Mouse (Mus musculus) thymus, adult 18-20 months (tissue): ENCODE measurements around the gene Trpt1.

Experiments
- DNase-seq, 2 experiments: peaks; one replicate each; pipeline ENCODE4 v3.0.0; 2022; ENCODE audit warnings: mixed read lengths in 2 of 2

The Trpt1 gene

GRCm38 (mm10) chr19:6996006-6996405 lies at the start of gene Trpt1, which contains the start of gene Nudt22:
Trpt1 (plus strand) TSS chr19:6996131.
Nudt22 (minus strand) TSS chr19:6996117.
- peak; percentile 56 to 74 for DNase-seq

DNA sequence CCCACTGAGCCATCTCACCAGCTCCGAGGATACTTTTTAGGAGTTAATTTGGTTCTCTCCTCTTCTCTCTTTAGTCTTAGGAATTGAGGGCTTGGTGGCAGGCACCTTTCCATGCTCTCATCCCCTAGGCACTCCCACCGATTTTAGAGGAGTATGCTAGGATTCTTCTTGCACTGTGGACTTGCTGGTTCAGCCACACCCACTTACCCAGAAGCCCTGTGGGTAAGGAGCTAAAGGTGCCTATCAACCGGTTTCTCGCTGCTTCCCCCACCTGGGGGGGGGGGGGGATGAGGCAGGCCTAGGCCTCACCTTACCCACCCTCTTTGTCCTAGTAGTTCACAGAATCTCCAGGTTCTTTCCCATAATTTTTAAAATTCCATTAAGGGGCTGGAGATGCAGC lies 48.2 kb upstream of the Trpt1 start:
- DNase-seq: no peak

GRCm38 (mm10) chr19:6948186-6948585 lies 47.7 kb upstream of the Trpt1 start:
- DNase-seq: no peak

DNA sequence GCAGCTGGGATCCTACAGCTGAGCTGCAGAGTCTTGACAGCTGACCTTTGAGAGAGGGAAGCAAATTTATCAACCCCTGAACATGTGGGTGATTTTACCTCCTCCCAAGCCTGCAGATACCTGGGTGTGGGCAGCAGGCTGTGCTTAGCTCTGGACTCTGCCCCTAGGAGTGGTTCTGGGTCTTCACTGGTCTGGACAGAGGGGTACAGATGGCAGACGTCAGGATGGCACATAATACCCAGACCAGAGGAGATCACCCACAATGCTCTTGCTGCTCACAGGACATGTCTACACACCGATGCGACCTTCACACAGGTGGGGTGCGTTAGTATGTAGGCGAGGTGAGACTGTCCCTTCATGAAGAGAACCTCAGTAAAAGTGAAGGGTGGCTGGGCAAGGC lies 46.4 kb upstream of the Trpt1 start:
- peak in 1 of 2 experiments; percentile 5 for DNase-seq

DNA sequence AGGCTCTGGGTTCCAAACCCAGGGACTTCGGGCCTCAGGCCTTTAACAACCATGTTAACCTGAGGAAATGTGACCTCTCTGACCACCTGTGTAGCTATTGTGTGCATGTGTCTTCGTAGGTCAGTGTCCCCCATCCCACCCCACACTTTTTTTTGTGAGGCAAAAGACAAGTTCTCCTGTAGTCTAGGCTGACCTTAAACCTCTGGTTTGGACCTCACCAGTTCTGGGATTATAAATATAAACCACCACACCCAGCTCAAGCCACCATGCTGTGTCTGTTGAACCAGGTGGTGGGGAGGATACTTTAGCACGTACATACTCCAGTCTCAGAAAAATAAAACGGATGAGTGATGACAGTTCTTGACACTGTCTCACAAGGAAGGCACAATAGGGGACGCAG lies 46.0 kb upstream of the Trpt1 start:
- DNase-seq: no peak

GRCm38 (mm10) chr19:6950613-6951153 lies 45.2 kb upstream of the Trpt1 start:
- DNase-seq: peak; percentile 36 to 48

DNA sequence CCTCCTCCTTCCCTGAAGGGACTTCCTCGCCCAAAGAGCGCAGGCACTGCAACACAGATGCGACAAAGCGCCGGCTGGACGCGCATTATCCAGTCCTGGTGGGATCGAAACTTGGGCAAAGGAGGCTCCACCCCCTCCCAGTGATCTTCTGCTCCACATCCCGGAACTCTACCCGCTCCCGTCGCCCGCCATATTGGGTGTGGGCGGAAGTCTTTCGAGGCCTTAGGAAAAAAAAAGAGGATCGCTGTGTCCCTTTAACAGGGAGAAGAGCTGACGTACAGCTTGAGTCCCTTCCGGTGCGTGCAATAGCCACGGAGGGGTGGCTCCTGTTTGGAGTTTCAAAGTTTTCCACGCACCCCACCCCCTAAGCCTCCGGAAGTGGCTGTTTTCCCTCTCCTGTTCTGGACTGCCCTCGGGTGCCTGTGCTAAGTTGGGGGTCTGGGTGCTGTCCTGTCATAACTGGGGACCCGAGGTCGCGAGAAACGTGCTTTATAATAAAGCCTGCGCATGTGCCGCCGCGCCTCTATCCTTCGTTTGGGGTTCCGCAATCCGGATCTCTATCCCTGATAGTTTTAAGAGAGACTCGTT lies 44.5 kb upstream of the Trpt1 start:
- peak; percentile 73 to 82 for DNase-seq

DNA sequence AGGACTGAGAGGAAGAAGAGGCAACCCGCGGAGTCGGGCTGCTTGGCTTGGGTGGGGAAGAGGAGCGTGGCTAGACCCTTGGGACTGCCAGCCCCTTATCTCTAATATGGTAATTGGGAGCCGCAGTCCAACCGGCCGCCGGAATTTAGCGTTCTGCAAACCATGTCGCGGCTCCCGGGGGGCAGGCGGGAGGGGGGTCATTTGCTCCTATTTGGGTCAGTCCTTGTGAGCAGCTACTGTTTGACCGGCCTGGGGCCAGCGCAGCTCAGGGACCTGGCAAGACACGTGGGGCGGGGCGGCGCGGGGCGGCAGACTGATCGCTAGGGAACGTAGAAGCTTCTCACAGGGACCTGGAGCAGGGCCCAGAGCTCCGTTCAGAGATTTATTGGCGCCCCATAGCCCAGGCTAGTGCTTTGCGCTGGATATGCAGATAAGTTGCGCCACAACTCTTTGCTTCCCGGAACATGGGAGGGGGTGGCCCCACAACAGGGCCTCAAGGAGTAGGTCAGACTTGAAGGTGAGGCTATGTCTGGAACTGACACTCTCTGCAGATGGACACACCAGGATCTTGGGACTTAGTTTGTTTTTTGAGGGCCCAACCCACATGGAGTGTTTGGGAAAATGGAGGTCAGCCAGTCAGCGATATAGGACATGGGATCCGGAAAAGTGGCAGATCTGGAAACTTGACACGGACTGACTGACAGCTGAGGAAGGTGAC lies 43.8 kb upstream of the Trpt1 start:
- peak; percentile 48 to 54 for DNase-seq

- DNase-seq: peak in 1 of 2 experiments; percentile 47
Observed at GRCm38 (mm10) chr19:6952712-6953037, 43.3 kb upstream of the Trpt1 start.

- DNase-seq: peak in 1 of 2 experiments; percentile 34
Observed at GRCm38 (mm10) chr19:6954046-6954445, 41.9 kb upstream of the Trpt1 start.

DNA sequence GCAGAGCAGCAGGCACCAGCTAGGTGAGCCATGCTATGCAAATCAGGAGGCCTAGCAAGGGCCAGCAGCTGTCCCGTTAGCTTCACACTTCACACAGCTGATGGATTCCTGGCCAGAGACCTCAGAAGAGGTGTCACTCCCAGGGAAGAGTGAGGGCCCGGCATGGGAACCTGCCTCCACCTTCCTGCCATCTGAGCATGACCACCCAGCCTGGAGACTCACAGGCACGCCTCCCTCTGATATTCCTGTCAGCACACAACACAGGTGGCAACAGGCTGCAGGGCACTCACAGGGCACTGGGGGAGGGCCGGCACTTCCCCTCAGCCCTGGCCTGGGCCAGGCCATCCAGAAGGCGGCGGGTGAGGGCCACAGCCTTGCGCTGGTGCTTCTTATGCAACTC lies 40.5 kb upstream of the Trpt1 start:
- no peak for DNase-seq

DNA sequence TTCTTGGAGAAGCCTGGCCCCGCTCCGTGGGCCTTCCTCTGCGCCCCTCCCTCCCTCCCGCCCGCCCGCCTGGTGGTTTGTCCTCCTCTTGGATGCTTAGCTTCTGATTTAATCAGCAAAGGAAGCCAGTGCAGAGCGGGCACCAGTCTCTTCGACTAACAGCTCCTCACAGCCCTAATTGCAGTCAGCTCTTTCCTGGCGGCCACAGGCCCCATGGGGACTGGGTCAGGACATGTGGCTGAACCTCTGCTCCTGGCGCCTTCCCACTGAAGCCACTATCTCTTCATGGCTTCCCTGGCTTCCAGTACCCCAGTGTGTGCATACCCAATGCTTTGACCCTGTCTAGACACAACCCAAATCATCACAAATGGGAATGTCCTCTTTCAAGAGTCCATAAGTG lies 39.5 kb upstream of the Trpt1 start:
- no peak for DNase-seq

- no peak for DNase-seq
Observed at GRCm38 (mm10) chr19:6968491-6969271, 27.2 kb upstream of the Trpt1 start.

GRCm38 (mm10) chr19:6969291-6969664 lies 26.7 kb upstream of the Trpt1 start:
- DNase-seq: no peak

DNA sequence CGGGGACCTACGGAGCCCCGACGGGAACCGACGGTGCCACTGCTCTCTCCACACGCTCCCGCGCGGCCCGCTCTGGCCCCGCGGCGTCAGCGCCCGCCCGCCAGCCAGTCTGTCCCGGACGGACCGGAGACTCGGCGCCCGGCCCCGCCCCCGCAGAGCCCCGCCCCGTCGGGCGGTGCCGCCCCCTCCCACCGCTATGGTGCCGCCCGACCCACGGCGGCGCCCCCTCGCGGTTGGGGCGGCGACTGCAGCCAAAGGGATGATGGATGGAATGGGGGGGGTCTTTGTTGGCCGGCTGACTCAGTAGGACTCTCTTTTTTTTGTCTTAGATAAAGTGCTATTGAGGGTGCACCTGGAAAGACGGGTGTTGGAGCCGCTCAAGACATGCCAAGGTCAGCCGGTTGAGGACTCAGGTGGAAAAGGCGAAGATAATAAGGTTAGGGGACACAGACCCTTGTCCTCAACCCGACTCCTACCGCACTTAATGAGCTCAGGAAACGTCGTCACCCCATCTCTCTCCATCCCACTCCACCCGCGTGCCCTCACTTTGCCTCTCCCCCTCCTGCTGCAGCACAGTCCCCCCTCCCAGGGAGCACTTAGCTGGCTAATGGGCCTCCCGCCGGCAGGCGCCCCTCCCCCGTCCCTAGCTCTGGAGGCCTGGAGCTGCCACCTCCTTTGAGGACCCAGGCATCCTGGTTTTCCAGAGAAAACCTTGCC lies 26.1 kb upstream of the Trpt1 start:
- peak in 1 of 2 experiments; percentile 46 for DNase-seq

DNA sequence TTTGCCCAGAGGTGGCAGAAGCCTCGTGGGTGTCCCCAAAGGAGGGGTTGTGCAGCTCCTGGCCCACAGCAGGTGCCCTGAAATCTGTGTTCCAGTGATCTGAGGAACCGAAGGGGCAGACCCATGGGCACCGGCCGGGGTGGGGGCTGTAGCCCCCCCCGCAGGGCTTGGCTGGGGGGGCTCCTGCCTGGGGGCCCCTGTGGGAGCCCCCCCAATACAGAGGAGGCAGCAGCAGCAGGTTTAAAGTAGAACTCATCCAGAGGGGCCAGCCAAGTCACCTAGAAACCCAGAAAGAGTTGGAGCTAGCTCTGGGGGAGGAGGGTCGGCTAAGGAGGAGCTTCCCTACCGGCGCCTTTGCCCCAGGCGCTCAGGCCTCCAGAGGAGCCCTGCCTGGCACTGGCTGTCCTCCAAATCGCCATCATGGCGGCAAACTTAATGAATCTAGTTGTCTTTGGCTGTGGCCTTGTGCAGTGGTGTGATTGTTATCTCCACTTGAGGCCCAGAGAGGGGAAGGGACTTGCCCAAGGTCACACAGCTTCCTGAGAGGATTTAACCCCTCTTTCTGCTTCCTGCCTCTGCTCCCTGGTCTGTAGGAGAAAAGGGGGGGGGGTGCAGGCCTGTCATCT lies 25.4 kb upstream of the Trpt1 start:
- DNase-seq: no peak

DNA sequence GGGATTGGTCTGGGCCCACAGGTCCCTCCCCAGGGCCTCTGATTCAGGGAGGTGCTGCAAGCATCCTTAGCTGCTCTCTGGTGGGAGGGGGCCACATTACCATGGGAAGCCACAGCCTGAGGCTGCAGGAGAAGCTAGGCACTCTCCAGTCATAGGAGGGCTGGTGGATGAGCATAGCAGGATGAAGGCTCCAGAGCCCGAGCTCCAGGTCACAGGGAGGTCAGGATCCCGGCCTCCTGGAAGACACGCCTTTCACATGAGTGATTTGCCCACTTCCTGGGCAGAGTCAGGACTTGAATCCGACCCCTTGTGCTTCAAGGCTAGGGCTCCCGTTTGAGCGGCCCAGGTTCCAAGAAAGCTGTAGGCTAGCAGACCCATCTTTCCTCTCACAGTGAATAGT lies 24.3 kb upstream of the Trpt1 start:
- DNase-seq: no peak

DNA sequence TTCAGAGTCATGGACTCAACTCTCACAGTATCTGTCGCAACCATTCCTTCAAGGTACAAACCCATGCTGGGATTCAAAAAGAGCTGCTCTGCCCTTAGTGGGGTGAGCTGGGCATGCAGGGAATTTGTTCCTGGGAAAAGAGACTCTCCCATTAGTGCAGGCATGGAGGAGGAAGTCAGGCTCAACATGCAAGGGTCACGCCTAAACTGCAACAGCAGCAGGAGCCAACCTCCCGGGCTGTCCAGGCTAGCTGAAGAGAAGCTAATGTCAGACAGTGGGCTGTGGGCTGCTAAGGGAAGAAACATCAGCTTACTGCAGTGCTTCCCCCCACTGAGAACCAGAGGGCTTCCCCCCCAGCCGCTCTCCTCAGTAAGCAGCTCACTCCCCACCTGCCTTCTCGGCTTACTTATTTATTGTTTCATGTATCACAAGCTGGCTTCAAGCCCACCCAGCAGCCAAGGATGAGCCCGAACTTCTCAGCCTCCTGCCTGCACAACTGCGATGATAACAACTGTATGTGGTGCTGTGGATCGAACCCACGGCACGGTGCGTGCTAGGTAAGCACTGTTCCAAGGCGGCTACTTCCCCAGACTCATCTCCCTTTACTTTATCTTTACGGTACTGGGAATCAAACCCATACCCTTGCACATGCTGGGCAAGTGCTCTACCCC lies 23.5 kb upstream of the Trpt1 start:
- no peak for DNase-seq

- DNase-seq: no peak
Observed at GRCm38 (mm10) chr19:6973581-6974190, 22.2 kb upstream of the Trpt1 start.

GRCm38 (mm10) chr19:6974211-6975205 lies 21.4 kb upstream of the Trpt1 start, which contains the start of gene Ppp1r14b:
Ppp1r14b (plus strand) TSS chr19:6974968.
- DNase-seq: peak; percentile 78 to 83
